ENCODE assay signal across 12 mouse cellular contexts in genomic region chr2:135356311-135356710, GRCm38 (mm10).
A peak's percentile ranks its signal among the peaks of the same experiment; 100 is the strongest.
DNase-seq lines count a peak whose midpoint lies in the region; ATAC-seq and TF ChIP-seq lines count a peak whose summit lies in the region.
"Had no signal": no experiment of that assay in that cellular context is flagged by ENCODE, and none has a peak within 500 bp of the region (broad histone marks: within the 10 kb centered on the region; RNA-seq: fewer than 3 reads in every experiment).

No protein-coding gene starts in this region.

- no peaks in the 10 kb centered on the region for H3K79me2 ChIP-seq in CH12.LX (replicated peaks; ENCODE audit: control insufficient read depth, extremely low read depth, insufficient read depth, poor library complexity, severe bottlenecking)

- dilution Hi-C loops in CH12.LX (cut with MboI; ENCODE audit: extremely low pct_ligation_motif_present, extremely low pct_unique_long_range_greater_than_20kb, low sequenced_read_pairs), result no loop called here

- TF ChIP-seq CTCF in kidney, postnatal 0 days (IDR thresholded peaks at IDR 0.05; ENCODE audit: low read depth), result peak; percentile 72
- TF ChIP-seq CTCF in CH12.LX (conservative IDR thresholded peaks at IDR 0.05 in 1 of 2, IDR thresholded peaks at IDR 0.05 in 1 of 2; ENCODE audit: low read depth in 2 of 2, low read length in 2 of 2), result peak in 1 of 2 experiments; percentile 42; a peak in 2 of 4 replicates

- H3K4me1 ChIP-seq in kidney, postnatal 0 days (replicated peaks; ENCODE audit: insufficient read depth, low read length), result no peaks in the 10 kb centered on the region
- H3K4me1 ChIP-seq in kidney, embryonic 16.5 days (ENCODE audit: insufficient read depth, low read length), result no peaks in the 10 kb centered on the region
- H3K4me1 ChIP-seq in CH12.LX (ENCODE audit: control insufficient read depth in 1 of 2, insufficient read depth in 2 of 2), result no peaks in the 10 kb centered on the region
- no peaks in the 10 kb centered on the region for H3K4me1 ChIP-seq in heart, embryonic 11.5 days (ENCODE audit: control insufficient read depth, insufficient read depth, low read length)
- H3K4me1 ChIP-seq: forebrain, embryonic 13.5 days; lung, embryonic 15.5 days had no signal

- TF ChIP-seq EP300 in CH12.LX (IDR thresholded peaks at IDR 0.05; ENCODE audit: low read length), result no peak

- no peak overlapping the region for H3K4me2 ChIP-seq in kidney, postnatal 0 days (ENCODE audit: low read length)
- no peak overlapping the region for H3K4me2 ChIP-seq in kidney, embryonic 16.5 days (replicated peaks; ENCODE audit: low read depth, low read length)
- H3K4me2 ChIP-seq in CH12.LX (ENCODE audit: insufficient read depth, low read depth, poor library complexity, severe bottlenecking), result no peak overlapping the region
- H3K4me2 ChIP-seq in heart, embryonic 11.5 days, result no peak overlapping the region
- H3K4me2 ChIP-seq: forebrain, embryonic 13.5 days; lung, embryonic 15.5 days had no signal

- no peaks in the 10 kb centered on the region for H3K9me3 ChIP-seq in kidney, postnatal 0 days (replicated peaks; ENCODE audit: low read length)
- H3K9me3 ChIP-seq in kidney, embryonic 16.5 days (ENCODE audit: low read length), result no peaks in the 10 kb centered on the region
- H3K9me3 ChIP-seq in CH12.LX (replicated peaks; ENCODE audit: low read length), result peaks cover 55% of the 10 kb centered on the region
- no peaks in the 10 kb centered on the region for H3K9me3 ChIP-seq in heart, embryonic 11.5 days (replicated peaks; ENCODE audit: control insufficient read depth, low read length)
- H3K9me3 ChIP-seq: forebrain, embryonic 13.5 days; lung, embryonic 15.5 days had no signal

- no peak overlapping the region for H3K4me3 ChIP-seq in kidney, postnatal 0 days (replicated peaks; ENCODE audit: low read depth, low read length)
- no peak overlapping the region for H3K4me3 ChIP-seq in kidney, embryonic 16.5 days (ENCODE audit: low read length)
- no peak overlapping the region for H3K4me3 ChIP-seq in CH12.LX (replicated peaks in 1 of 3; ENCODE audit: low read depth in 2 of 3, low read length in 2 of 3, poor library complexity in 1 of 3)
- no peak overlapping the region for H3K4me3 ChIP-seq in heart, embryonic 11.5 days (ENCODE audit: low read depth, low read length)
- H3K4me3 ChIP-seq: forebrain, embryonic 13.5 days; lung, embryonic 15.5 days had no signal

- TF ChIP-seq RAD21 in CH12.LX (IDR thresholded peaks at IDR 0.05; ENCODE audit: low read depth, low read length), result peak; percentile 51

- 26% methylated on average over 1 of the region's 1 CpGs for WGBS in kidney, postnatal 0 days
- 26% methylated on average over 1 of the region's 1 CpGs for WGBS in kidney, embryonic 16.5 days
- WGBS in heart, embryonic 11.5 days (ENCODE audit: insufficient replicate concordance), result 18% methylated on average over 1 of the region's 1 CpGs

- in situ Hi-C loops in CH12.LX (cut with MboI; ENCODE audit: low pct_ligation_motif_present, low pct_unique_long_range_greater_than_20kb, low sequenced_read_pairs), result no loop called here

- no peak for ATAC-seq in kidney, postnatal 0 days (replicated peaks; ENCODE audit: low FRiP score, low read depth)
- no peak for ATAC-seq in kidney, embryonic 16.5 days (ENCODE audit: low FRiP score, low TSS enrichment)
- no peak for ATAC-seq in heart, embryonic 11.5 days (replicated peaks; ENCODE audit: insufficient number of reproducible peaks, low FRiP score, low TSS enrichment)
- ATAC-seq: forebrain, embryonic 13.5 days had no signal

- H3K27ac ChIP-seq in kidney, postnatal 0 days, result no peak overlapping the region
- H3K27ac ChIP-seq in kidney, embryonic 16.5 days (ENCODE audit: low read length), result no peak overlapping the region
- no peak overlapping the region for H3K27ac ChIP-seq in CH12.LX (ENCODE audit: insufficient read depth, low read depth)
- no peak overlapping the region for H3K27ac ChIP-seq in heart, embryonic 11.5 days (ENCODE audit: low read depth, low read length)
- H3K27ac ChIP-seq: forebrain, embryonic 13.5 days; lung, embryonic 15.5 days had no signal

- H3K9ac ChIP-seq in kidney, postnatal 0 days (ENCODE audit: low read depth, low read length), result no peak overlapping the region
- no peak overlapping the region for H3K9ac ChIP-seq in kidney, embryonic 16.5 days (replicated peaks; ENCODE audit: low read length)
- no peak overlapping the region for H3K9ac ChIP-seq in CH12.LX (ENCODE audit: insufficient read depth, low read depth)
- no peak overlapping the region for H3K9ac ChIP-seq in heart, embryonic 11.5 days (ENCODE audit: low read depth, low read length)
- H3K9ac ChIP-seq: forebrain, embryonic 13.5 days; lung, embryonic 15.5 days had no signal

- H3K27me3 ChIP-seq in kidney, postnatal 0 days (ENCODE audit: insufficient read depth, low read length), result no peaks in the 10 kb centered on the region
- H3K27me3 ChIP-seq in kidney, embryonic 16.5 days (ENCODE audit: insufficient read depth, low read length), result no peaks in the 10 kb centered on the region
- H3K27me3 ChIP-seq in CH12.LX (replicated peaks), result no peaks in the 10 kb centered on the region
- H3K27me3 ChIP-seq in heart, embryonic 11.5 days (ENCODE audit: control insufficient read depth, insufficient read depth, low read length), result no peaks in the 10 kb centered on the region
- H3K27me3 ChIP-seq: forebrain, embryonic 13.5 days; lung, embryonic 15.5 days had no signal

- H3K36me3 ChIP-seq in kidney, postnatal 0 days (ENCODE audit: insufficient read depth, low read length), result no peaks in the 10 kb centered on the region
- no peaks in the 10 kb centered on the region for H3K36me3 ChIP-seq in kidney, embryonic 16.5 days (ENCODE audit: insufficient read depth, low read length)
- no peaks in the 10 kb centered on the region for H3K36me3 ChIP-seq in CH12.LX (replicated peaks in 1 of 2; ENCODE audit: control insufficient read depth in 1 of 2, insufficient read depth in 1 of 2, low read length in 1 of 2)
- no peaks in the 10 kb centered on the region for H3K36me3 ChIP-seq in heart, embryonic 11.5 days (ENCODE audit: control insufficient read depth, insufficient read depth, low read length)
- H3K36me3 ChIP-seq: lung, embryonic 15.5 days had no signal

- TF ChIP-seq POLR2A in CH12.LX (IDR thresholded peaks at IDR 0.05; ENCODE audit: low read depth, low read length), result no peak

- peak; percentile 78 for DNase-seq in kidney, postnatal 0 days (ENCODE audit: low spot score)
- DNase-seq in CH12.LX (ENCODE audit: extremely low read depth) (peak; percentile 0), NIH3T3 (ENCODE audit: low read depth) (peak; percentile 60)
- DNase-seq in forelimb bud, embryonic 11.5 days (ENCODE audit: low read depth, low spot score), result peak; percentile 13
- no peak for DNase-seq in kidney, postnatal 36 days
- no peak for DNase-seq in ovary, postnatal 10 days (ENCODE audit: low spot score)
- DNase-seq: cerebellum, adult 18-20 months; layer of hippocampus, adult 9-11 months had no signal

TF ChIP-seq in CH12.LX, 34 proteins besides CTCF, POLR2A, EP300 and RAD21:
- TF ChIP-seq TBP (conservative IDR thresholded peaks at IDR 0.05; ENCODE audit: low read depth, low read length) (no peak), USF1 (IDR thresholded peaks at IDR 0.05; ENCODE audit: low read depth, low read length) (no peak), JUN (IDR thresholded peaks at IDR 0.05; ENCODE audit: insufficient read depth, low read depth, low read length) (no peak), MYC (IDR thresholded peaks at IDR 0.05; ENCODE audit: low read depth, low read length) (no peak), NELFE (IDR thresholded peaks at IDR 0.05; ENCODE audit: low read depth, low read length) (no peak), MAFK (IDR thresholded peaks at IDR 0.05; ENCODE audit: insufficient replicate concordance, low read length) (no peak), ZC3H11A (IDR thresholded peaks at IDR 0.05; ENCODE audit: low read depth, low read length) (no peak), USF2 (conservative IDR thresholded peaks at IDR 0.05; ENCODE audit: low read depth, low read length) (no peak), RCOR1 (conservative IDR thresholded peaks at IDR 0.05; ENCODE audit: low read depth, low read length) (no peak), UBTF (IDR thresholded peaks at IDR 0.05; ENCODE audit: low read depth, low read length) (no peak), MAZ (IDR thresholded peaks at IDR 0.05; ENCODE audit: low read depth, low read length) (no peak), CHD1 (IDR thresholded peaks at IDR 0.05; ENCODE audit: low read depth, low read length) (no peak), MXI1 (IDR thresholded peaks at IDR 0.05; ENCODE audit: low read depth, low read length) (no peak), GABPA (IDR thresholded peaks at IDR 0.05; ENCODE audit: insufficient replicate concordance, low read depth, low read length) (no peak), ZMIZ1 (IDR thresholded peaks at IDR 0.05; ENCODE audit: low read depth, low read length) (no peak), CHD2 (IDR thresholded peaks at IDR 0.05; ENCODE audit: low read length) (no peak), SMC3 (IDR thresholded peaks at IDR 0.05; ENCODE audit: low read depth, low read length) (no peak), IRF4 (IDR thresholded peaks at IDR 0.05; ENCODE audit: low read depth, low read length) (no peak), POLR2AphosphoS2 (IDR thresholded peaks at IDR 0.05; ENCODE audit: low read depth, low read length) (no peak)

Comparison
In these comparisons a context has a peak if more than half of its experiments do, and no peak if none do; other contexts are left out.
1. DNase-seq: peak in kidney, postnatal 0 days (single experiment), CH12.LX (single experiment), NIH3T3 (single experiment) and forelimb bud, embryonic 11.5 days (single experiment); none in kidney, postnatal 36 days (0 of 2) and ovary, postnatal 10 days (single experiment).